Mouse (Mus musculus): ENCODE measurements around the gene Padi3. TPM values are rescaled to one million over a fixed set of nuclear protein-coding genes. Genes with fewer than 3 reads are reported as not detected.

The Padi3 gene
- polyA plus RNA-seq, 1 experiment: 2.8 TPM

DNA sequence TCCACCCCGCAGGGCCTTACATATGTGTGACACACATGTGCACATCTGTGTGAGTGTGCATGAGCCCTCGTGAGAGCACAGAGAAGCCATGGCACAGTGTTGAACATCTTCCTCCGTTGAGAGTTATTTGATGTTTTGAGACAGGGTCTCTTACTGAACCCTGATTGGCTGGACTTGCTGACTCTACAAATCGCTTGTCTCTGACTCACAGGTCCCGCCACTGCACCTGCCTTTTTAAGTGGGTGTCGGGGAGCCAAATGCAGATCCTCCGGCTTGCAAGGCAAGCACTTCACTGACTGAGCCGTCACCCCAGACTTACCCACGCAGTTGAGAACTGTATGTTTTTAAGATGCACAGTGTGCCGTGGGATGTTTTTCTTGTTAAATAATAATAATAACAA, 34.6 kb downstream of the Padi3 start:
- Histone ChIP-seq H3K36me3 (ENCODE audit: control insufficient read depth, insufficient read depth) (no peaks in the 10 kb centered on the region), H3K4me3 (no peak overlapping the region), H3K27me3 (ENCODE audit: control insufficient read depth, insufficient read depth, insufficient read length) (no peaks in the 10 kb centered on the region), H3K79me2 (ENCODE audit: control insufficient read depth, insufficient read depth) (no peaks in the 10 kb centered on the region), H3K4me2 (ENCODE audit: low read depth) (no peak overlapping the region), H3ac (ENCODE audit: control insufficient read depth, insufficient read length) (no peak overlapping the region)
- TF ChIP-seq MYOD1 (IDR thresholded peaks at IDR 0.05; ENCODE audit: control insufficient read depth in 1 of 3, insufficient read length in 2 of 3, low read depth in 2 of 3): peak in 1 of 3 experiments; percentile 53
- TF ChIP-seq POLR2AphosphoS2 (IDR thresholded peaks at IDR 0.05; ENCODE audit: insufficient read length, low read depth): no peak
- no peak for TF ChIP-seq MYOG (IDR thresholded peaks at IDR 0.05; ENCODE audit: control insufficient read depth in 1 of 3, insufficient read depth in 1 of 3, insufficient read length in 2 of 3, low read depth in 2 of 3)

- H3K36me3 ChIP-seq (ENCODE audit: control insufficient read depth, insufficient read depth): no peaks in the 10 kb centered on the region
- no peak overlapping the region for H3K4me3 ChIP-seq
- TF ChIP-seq CEBPB (IDR thresholded peaks at IDR 0.05; ENCODE audit: insufficient read depth, poor library complexity, severe bottlenecking) (no peak), TCF3 (IDR thresholded peaks at IDR 0.05; ENCODE audit: insufficient read length, low read depth) (peak; percentile 54), MYOD1 (IDR thresholded peaks at IDR 0.05; ENCODE audit: control insufficient read depth in 1 of 3, insufficient read length in 2 of 3, low read depth in 2 of 3) (peak in 2 of 3 experiments; percentile 71 to 95), MYOG (IDR thresholded peaks at IDR 0.05; ENCODE audit: control insufficient read depth in 1 of 3, insufficient read depth in 1 of 3, insufficient read length in 2 of 3, low read depth in 2 of 3) (peak in 2 of 3 experiments; percentile 88 to 94), TCF12 (IDR thresholded peaks at IDR 0.05; ENCODE audit: insufficient read depth, poor library complexity, severe bottlenecking) (peak; percentile 28), REST (IDR thresholded peaks at IDR 0.05; ENCODE audit: insufficient read depth, insufficient read length) (no peak)
- H3K27me3 ChIP-seq (ENCODE audit: control insufficient read depth, insufficient read depth, insufficient read length): no peaks in the 10 kb centered on the region
- H3K79me2 ChIP-seq (ENCODE audit: control insufficient read depth, insufficient read depth): no peaks in the 10 kb centered on the region
- H3ac ChIP-seq (ENCODE audit: control insufficient read depth, insufficient read length): no peak overlapping the region
- no peak overlapping the region for H3K4me2 ChIP-seq (ENCODE audit: low read depth)
These were observed 35.6 kb downstream of the Padi3 start for GRCm38 (mm10) chr4:140774893-140775292.

DNA sequence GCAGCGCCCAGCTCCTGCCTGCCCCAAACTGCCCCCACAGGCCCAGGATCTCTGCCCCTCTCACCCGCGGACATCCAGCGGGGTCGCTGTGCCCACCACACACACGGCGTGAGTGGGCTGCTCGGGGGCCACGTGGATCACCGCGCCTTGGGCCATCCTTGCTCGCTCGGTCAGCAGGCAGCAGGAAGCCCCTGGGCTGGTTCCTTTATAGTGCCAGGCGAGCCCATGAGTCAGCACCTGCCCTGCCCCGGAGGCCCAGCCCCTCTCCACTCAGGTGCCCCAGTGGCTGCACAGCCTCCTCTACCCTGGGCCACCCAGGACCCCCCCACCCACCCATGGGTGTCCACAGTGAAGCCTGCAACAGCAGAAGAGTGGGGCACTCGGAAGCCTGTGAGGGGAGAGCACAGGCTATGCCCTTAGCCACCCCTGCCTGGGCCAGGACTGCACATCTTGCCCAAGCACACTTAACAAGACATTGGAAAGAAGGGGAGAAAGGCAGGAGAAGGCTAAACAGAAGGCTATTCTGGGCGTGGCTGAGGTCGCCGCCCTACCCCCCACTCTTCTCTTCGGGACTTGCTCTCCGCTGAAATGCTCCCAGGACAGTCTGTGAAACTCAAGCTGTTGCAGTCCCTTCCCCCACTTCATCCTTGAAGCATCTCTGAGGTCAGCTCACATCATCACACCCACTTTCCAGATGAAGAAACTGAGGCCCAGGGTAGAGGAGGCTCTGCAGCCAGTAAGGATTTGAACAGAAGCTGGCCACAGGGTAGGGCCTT, 36.2 kb downstream of the Padi3 start, which contains the start of gene Padi4:
Gene Padi4 (minus strand): TSS at position 212 of the 776 bp plus-strand sequence.
- Histone ChIP-seq H3K4me3 (no peak within 1 kb of the TSS), H3K36me3 (ENCODE audit: control insufficient read depth, insufficient read depth) (no peaks in the 10 kb centered on the region), H3K27me3 (ENCODE audit: control insufficient read depth, insufficient read depth, insufficient read length) (no peaks in the 10 kb centered on the region), H3K79me2 (ENCODE audit: control insufficient read depth, insufficient read depth) (no peaks in the 10 kb centered on the region), H3K4me2 (ENCODE audit: low read depth) (no peak within 1 kb of the TSS), H3ac (ENCODE audit: control insufficient read depth, insufficient read length) (no peak within 1 kb of the TSS)
- TF ChIP-seq TCF12 (IDR thresholded peaks at IDR 0.05; ENCODE audit: insufficient read depth, poor library complexity, severe bottlenecking) (no peak), MYOG (IDR thresholded peaks at IDR 0.05; ENCODE audit: control insufficient read depth in 1 of 3, insufficient read depth in 1 of 3, insufficient read length in 2 of 3, low read depth in 2 of 3) (no peak), USF1 (IDR thresholded peaks at IDR 0.05; ENCODE audit: low read depth) (no peak), TCF3 (IDR thresholded peaks at IDR 0.05; ENCODE audit: insufficient read length, low read depth) (no peak), REST (IDR thresholded peaks at IDR 0.05; ENCODE audit: insufficient read depth, insufficient read length) (no peak), CEBPB (IDR thresholded peaks at IDR 0.05; ENCODE audit: insufficient read depth, poor library complexity, severe bottlenecking) (no peak), MYOD1 (IDR thresholded peaks at IDR 0.05; ENCODE audit: control insufficient read depth in 1 of 3, insufficient read length in 2 of 3, low read depth in 2 of 3) (no peak), MAX (IDR thresholded peaks at IDR 0.05; ENCODE audit: low read depth) (no peak), E2F4 (IDR thresholded peaks at IDR 0.05; ENCODE audit: insufficient read depth) (no peak)

- H3K79me2 ChIP-seq (ENCODE audit: control insufficient read depth, insufficient read depth): no peaks in the 10 kb centered on the region
- peak overlapping the region; percentile 45 for H3K4me2 ChIP-seq (ENCODE audit: low read depth)
- H3ac ChIP-seq (ENCODE audit: control insufficient read depth, insufficient read length): no peak overlapping the region
- H3K4me3 ChIP-seq: peak overlapping the region; percentile 18
- H3K36me3 ChIP-seq (ENCODE audit: control insufficient read depth, insufficient read depth): no peaks in the 10 kb centered on the region
- TF ChIP-seq TCF3 (IDR thresholded peaks at IDR 0.05; ENCODE audit: insufficient read length, low read depth) (no peak), MAX (IDR thresholded peaks at IDR 0.05; ENCODE audit: low read depth) (no peak), MYOD1 (IDR thresholded peaks at IDR 0.05; ENCODE audit: control insufficient read depth in 1 of 3, insufficient read length in 2 of 3, low read depth in 2 of 3) (no peak), MYOG (IDR thresholded peaks at IDR 0.05; ENCODE audit: control insufficient read depth in 1 of 3, insufficient read depth in 1 of 3, insufficient read length in 2 of 3, low read depth in 2 of 3) (no peak), USF1 (IDR thresholded peaks at IDR 0.05; ENCODE audit: low read depth) (no peak), SRF (IDR thresholded peaks at IDR 0.05; ENCODE audit: control insufficient read depth, insufficient read length, low read depth) (no peak), POLR2A (IDR thresholded peaks at IDR 0.05; ENCODE audit: insufficient read length, low read depth) (no peak), REST (IDR thresholded peaks at IDR 0.05; ENCODE audit: insufficient read depth, insufficient read length) (no peak), E2F4 (IDR thresholded peaks at IDR 0.05; ENCODE audit: insufficient read depth) (no peak), TCF12 (IDR thresholded peaks at IDR 0.05; ENCODE audit: insufficient read depth, poor library complexity, severe bottlenecking) (no peak), CEBPB (IDR thresholded peaks at IDR 0.05; ENCODE audit: insufficient read depth, poor library complexity, severe bottlenecking) (no peak), POLR2AphosphoS2 (IDR thresholded peaks at IDR 0.05; ENCODE audit: insufficient read length, low read depth) (no peak)
- no peaks in the 10 kb centered on the region for H3K27me3 ChIP-seq (ENCODE audit: control insufficient read depth, insufficient read depth, insufficient read length)
These were observed 39.4 kb downstream of the Padi3 start for GRCm38 (mm10) chr4:140771091-140771490.

DNA sequence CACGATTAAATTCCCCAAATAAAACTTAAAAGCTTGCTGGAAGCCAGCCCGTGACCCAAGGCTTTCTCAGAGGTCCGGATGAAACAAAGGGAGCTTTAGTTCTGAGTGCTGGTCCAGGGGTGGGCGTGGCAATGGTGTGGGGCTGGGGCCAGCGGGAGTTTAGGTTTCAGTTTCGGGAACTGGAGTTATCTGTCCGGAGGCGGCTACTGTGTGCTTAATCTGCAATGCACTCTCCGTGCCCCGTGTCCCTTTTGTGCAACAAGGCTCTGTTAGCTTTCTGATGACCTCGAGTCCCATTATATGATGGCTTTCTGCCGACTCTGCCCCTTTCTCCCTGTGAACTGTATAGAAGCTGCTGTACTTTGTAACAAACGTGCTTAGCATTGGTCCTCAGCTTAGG, 40.0 kb downstream of the Padi3 start:
- no peak overlapping the region for H3ac ChIP-seq (ENCODE audit: control insufficient read depth, insufficient read length)
- peak overlapping the region; percentile 87 for H3K4me2 ChIP-seq (ENCODE audit: low read depth)
- H3K27me3 ChIP-seq (ENCODE audit: control insufficient read depth, insufficient read depth, insufficient read length): no peaks in the 10 kb centered on the region
- no peaks in the 10 kb centered on the region for H3K36me3 ChIP-seq (ENCODE audit: control insufficient read depth, insufficient read depth)
- H3K79me2 ChIP-seq (ENCODE audit: control insufficient read depth, insufficient read depth): no peaks in the 10 kb centered on the region
- TF ChIP-seq MYOD1 (IDR thresholded peaks at IDR 0.05; ENCODE audit: control insufficient read depth in 1 of 3, insufficient read length in 2 of 3, low read depth in 2 of 3) (no peak), USF1 (IDR thresholded peaks at IDR 0.05; ENCODE audit: low read depth) (no peak), POLR2A (IDR thresholded peaks at IDR 0.05; ENCODE audit: insufficient read length, low read depth) (no peak), REST (IDR thresholded peaks at IDR 0.05; ENCODE audit: insufficient read depth, insufficient read length) (no peak), MAX (IDR thresholded peaks at IDR 0.05; ENCODE audit: low read depth) (no peak), TCF3 (IDR thresholded peaks at IDR 0.05; ENCODE audit: insufficient read length, low read depth) (no peak), MYOG (IDR thresholded peaks at IDR 0.05; ENCODE audit: control insufficient read depth in 1 of 3, insufficient read depth in 1 of 3, insufficient read length in 2 of 3, low read depth in 2 of 3) (no peak), E2F4 (IDR thresholded peaks at IDR 0.05; ENCODE audit: insufficient read depth) (no peak), POLR2AphosphoS2 (IDR thresholded peaks at IDR 0.05; ENCODE audit: insufficient read length, low read depth) (no peak), CEBPB (IDR thresholded peaks at IDR 0.05; ENCODE audit: insufficient read depth, poor library complexity, severe bottlenecking) (no peak), TCF12 (IDR thresholded peaks at IDR 0.05; ENCODE audit: insufficient read depth, poor library complexity, severe bottlenecking) (no peak), SRF (IDR thresholded peaks at IDR 0.05; ENCODE audit: control insufficient read depth, insufficient read length, low read depth) (no peak)
- peak overlapping the region; percentile 18 for H3K4me3 ChIP-seq
